In genomic region chr13:51101016-51101776, GRCm38 (mm10) we compare ENCODE assay signal across 8 mouse cellular contexts. TPM values are rescaled to one million over a fixed set of nuclear protein-coding genes. Genes with fewer than 3 reads are reported as not detected.
A peak's percentile ranks its signal among the peaks of the same experiment; 100 is the strongest.
DNase-seq lines count a peak whose midpoint lies in the region; ATAC-seq and TF ChIP-seq lines count a peak whose summit lies in the region.

No protein-coding gene starts in this region.

- WGBS in hindbrain, embryonic 14.5 days: 2% methylated on average over 60 of the region's 89 CpGs

- H3K4me2 ChIP-seq in hindbrain, embryonic 14.5 days (replicated peaks): peak overlapping the region; percentile 59

- peak; percentile 72 for DNase-seq in G1E (ENCODE audit: low spot score)
- DNase-seq in cerebellum, adult 9-10 months: peak; percentile 69
- peak; percentile 29 to 47 for DNase-seq in frontal cortex, postnatal 25 days (ENCODE audit: low spot score in 2 of 2)
- DNase-seq in hindbrain, embryonic 14.5 days (ENCODE audit: low spot score): peak; percentile 59
- DNase-seq in left cerebral cortex, adult 11 months (ENCODE audit: low spot score): peak; percentile 35
- DNase-seq in lung, postnatal 25 days (ENCODE audit: low spot score): peak; percentile 41
- peak; percentile 63 for DNase-seq in ovary, postnatal 36 days (ENCODE audit: low spot score)
- peak; percentile 80 for DNase-seq in thymus, postnatal 25 days

- H3K4me1 ChIP-seq in G1E (ENCODE audit: insufficient read depth, low read depth, low read length): peaks cover 42% of the 10 kb centered on the region
- peaks cover 22% of the 10 kb centered on the region for H3K4me1 ChIP-seq in hindbrain, embryonic 14.5 days (replicated peaks; ENCODE audit: control insufficient read depth, insufficient read depth, low read length)

- H3K36me3 ChIP-seq in G1E (replicated peaks): peaks cover 38% of the 10 kb centered on the region
- no peaks in the 10 kb centered on the region for H3K36me3 ChIP-seq in hindbrain, embryonic 14.5 days (replicated peaks; ENCODE audit: control insufficient read depth, insufficient read depth)

- peaks cover 6% of the 10 kb centered on the region; the same call in 1 of the 2 replicates for H3K9me3 ChIP-seq in G1E (replicated peaks)
- no peaks in the 10 kb centered on the region for H3K9me3 ChIP-seq in hindbrain, embryonic 14.5 days (ENCODE audit: control insufficient read depth, low read length)

- no peak; the same call in 1 of the 2 replicates for TF ChIP-seq CTCF in G1E (IDR thresholded peaks at IDR 0.05; ENCODE audit: low read depth, low read length)

- H3K27ac ChIP-seq in hindbrain, embryonic 14.5 days: peak overlapping the region; percentile 96

- peak overlapping the region; percentile 93 for H3K4me3 ChIP-seq in G1E (ENCODE audit: low read depth, low read length)
- peak overlapping the region; percentile 88 for H3K4me3 ChIP-seq in hindbrain, embryonic 14.5 days (replicated peaks; ENCODE audit: low read length)

- no peaks in the 10 kb centered on the region for H3K27me3 ChIP-seq in G1E (ENCODE audit: insufficient read depth, low read length)
- H3K27me3 ChIP-seq in hindbrain, embryonic 14.5 days (ENCODE audit: control insufficient read depth, insufficient read depth, low read length): no peaks in the 10 kb centered on the region

- peak overlapping the region; percentile 97 for H3K9ac ChIP-seq in hindbrain, embryonic 14.5 days

- no peak for ATAC-seq in G1E (ENCODE audit: extremely low read depth, insufficient number of reproducible peaks, low FRiP score, poor library complexity, severe bottlenecking)
- peak; percentile 75 for ATAC-seq in hindbrain, embryonic 14.5 days (ENCODE audit: low FRiP score)

RNA-seq across cellular contexts. Expression of gene Spin1, which starts 0.5 kb away (rescaled TPM):
- total RNA-seq in G1E (2014; fragmentation: Nextera tagmentation) (49.7 and 51.6 TPM in 2 replicates), G1E (2017) (51.3 and 57.0 TPM in 2 replicates)
- 8.0 and 9.7 TPM in 2 replicates for polyA plus RNA-seq in G1E (2012)
- 172 and 194 TPM in 2 replicates for polyA plus RNA-seq in hindbrain, embryonic 14.5 days (2014; fragmentation: Nextera tagmentation; extraction: Ambion mirVana)

Comparison
In these comparisons a context has a peak if more than half of its experiments do, and no peak if none do; other contexts are left out.
1. RNA of gene Spin1, which starts 0.5 kb away (polyA plus RNA-seq): 172 to 194 TPM in hindbrain, embryonic 14.5 days; 8.0 to 9.7 TPM in G1E; every median in the first group is over 10 times any median in the second.
2. Peak in every context shown above with its lines, with median percentiles within 50 percentile points of each other: DNase-seq.